Mouse (Mus musculus): ENCODE data around the gene Smim11. TPM values are rescaled to one million over a fixed set of nuclear protein-coding genes. Genes with fewer than 3 reads are reported as not detected.
A peak's percentile ranks its signal among the peaks of the same experiment; 100 is the strongest.

The Smim11 gene
- total and polyA plus RNA-seq, 2 experiments from 2014 or later, result 10.4 to 56.0 TPM

DNA sequence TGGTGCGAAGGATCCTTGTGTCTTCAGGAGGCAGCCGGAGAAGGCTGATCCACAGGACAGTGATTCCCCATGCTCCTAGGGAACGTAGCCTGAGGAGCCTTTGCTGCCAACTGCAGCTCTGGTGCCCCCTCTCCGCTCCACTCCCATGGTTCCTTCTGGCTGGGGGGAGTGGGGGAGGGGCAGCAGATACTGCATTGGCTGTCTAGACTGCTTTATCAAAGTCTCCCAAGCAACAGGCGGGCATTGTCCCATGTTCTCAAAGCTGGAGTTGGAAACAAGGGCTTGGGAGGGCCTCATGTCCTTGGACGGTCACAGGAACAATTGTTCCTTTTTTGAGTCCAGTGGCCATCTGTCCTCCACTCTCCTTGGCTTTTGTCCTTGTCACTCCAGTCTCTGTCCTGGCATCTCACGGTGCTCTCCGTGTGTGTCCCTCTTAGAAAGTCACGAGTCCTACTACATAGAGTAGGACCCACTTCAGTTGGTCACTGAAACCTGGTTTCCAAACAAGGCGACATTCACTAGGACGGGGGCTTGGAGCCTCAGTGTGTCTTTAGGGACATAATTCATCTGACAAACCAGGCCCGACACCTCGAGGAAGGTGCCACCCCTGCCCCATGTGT, 45.3 kb downstream of the Smim11 start:
- Histone ChIP-seq H3K9ac (replicated peaks; ENCODE audit: low read length) (no peak overlapping the region), H3K4me2 (ENCODE audit: low read depth, low read length) (no peak overlapping the region), H3K4me3 (ENCODE audit: low read length) (no peak overlapping the region), H3K36me3 (ENCODE audit: insufficient read depth, low read length) (no peaks in the 10 kb centered on the region), H3K9me3 (ENCODE audit: low read length) (no peaks in the 10 kb centered on the region), H3K4me1 (ENCODE audit: insufficient read depth, low read length) (no peaks in the 10 kb centered on the region; the same call in 1 of the 2 replicates), H3K27ac (no peak overlapping the region), H3K27me3 (ENCODE audit: insufficient read depth, low read length) (no peaks in the 10 kb centered on the region)
- DNase-seq (ENCODE audit: low spot score) (peak; percentile 72), ATAC-seq (peak; percentile 75)
- 35% methylated on average over 13 of the region's 13 CpGs for WGBS
- TF ChIP-seq CTCF (IDR thresholded peaks at IDR 0.05; ENCODE audit: low read depth), result no peak

DNA sequence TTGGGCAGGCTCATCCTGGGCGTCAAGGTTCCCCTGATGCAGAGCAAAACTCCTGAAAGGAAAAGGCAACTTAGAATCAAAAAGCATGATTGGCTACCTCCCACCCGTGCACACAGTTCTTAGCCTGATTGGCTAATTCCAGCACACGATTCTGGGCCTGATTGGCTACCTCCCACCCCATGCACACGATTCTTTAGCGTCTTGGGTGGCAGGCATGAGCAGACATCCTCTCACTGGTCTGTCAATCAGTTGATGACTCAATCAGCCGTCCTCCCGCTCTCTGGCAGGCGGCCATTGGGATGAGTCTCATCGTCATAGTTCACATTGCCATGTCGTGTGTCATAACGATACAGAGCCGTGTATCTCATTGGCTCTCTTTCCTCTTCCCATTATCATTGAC, 47.9 kb downstream of the Smim11 start:
- Histone ChIP-seq H3K27ac (no peak overlapping the region), H3K4me1 (ENCODE audit: insufficient read depth, low read length) (no peaks in the 10 kb centered on the region; the same call in 1 of the 2 replicates), H3K4me2 (ENCODE audit: low read depth, low read length) (0 out of 2 replicates have a peak overlapping the region, but pooled peaks have one; percentile 8), H3K4me3 (ENCODE audit: low read length) (no peak overlapping the region), H3K9me3 (ENCODE audit: low read length) (no peaks in the 10 kb centered on the region), H3K36me3 (ENCODE audit: insufficient read depth, low read length) (no peaks in the 10 kb centered on the region), H3K27me3 (ENCODE audit: insufficient read depth, low read length) (no peaks in the 10 kb centered on the region), H3K9ac (replicated peaks; ENCODE audit: low read length) (no peak overlapping the region)
- TF ChIP-seq CTCF (IDR thresholded peaks at IDR 0.05; ENCODE audit: low read depth), result no peak
- ATAC-seq, result peak; percentile 94
- 50% methylated on average over 12 of the region's 12 CpGs for WGBS
- peak; percentile 77 for DNase-seq (ENCODE audit: low spot score)

DNA sequence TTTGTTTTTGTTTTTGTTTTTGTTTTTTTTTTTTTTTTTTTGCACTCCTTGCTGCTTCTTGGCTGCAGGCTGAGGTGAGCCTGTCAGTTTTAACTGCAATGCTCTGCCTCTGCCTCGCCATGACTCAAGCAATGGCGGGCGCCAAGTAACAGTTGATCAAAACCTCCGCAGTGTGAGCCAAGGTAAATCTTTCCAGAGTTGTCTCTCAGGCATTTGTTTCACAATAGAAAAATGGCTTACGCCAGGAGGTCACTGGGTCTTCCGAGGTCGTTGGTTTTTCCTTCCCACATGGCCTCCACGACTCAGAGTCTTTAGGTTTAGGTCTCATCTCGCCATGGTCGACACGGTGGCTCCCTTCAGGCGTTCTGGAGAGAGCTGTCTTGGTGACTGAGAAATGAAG, 52.2 kb downstream of the Smim11 start:
- TF ChIP-seq CTCF (IDR thresholded peaks at IDR 0.05; ENCODE audit: low read depth), result no peak
- no peaks in the 10 kb centered on the region for H3K36me3 ChIP-seq (ENCODE audit: insufficient read depth, low read length)
- no peaks in the 10 kb centered on the region for H3K9me3 ChIP-seq (ENCODE audit: low read length)
- WGBS, result 85% methylated on average over 12 of the region's 12 CpGs
- H3K27ac ChIP-seq, result no peak overlapping the region
- no peak for DNase-seq (ENCODE audit: low spot score)
- no peak for ATAC-seq
- no peak overlapping the region for H3K4me3 ChIP-seq (ENCODE audit: low read length)
- H3K4me2 ChIP-seq (ENCODE audit: low read depth, low read length), result no peak overlapping the region
- H3K27me3 ChIP-seq (ENCODE audit: insufficient read depth, low read length), result no peaks in the 10 kb centered on the region
- no peaks in the 10 kb centered on the region; the same call in 1 of the 2 replicates for H3K4me1 ChIP-seq (ENCODE audit: insufficient read depth, low read length)
- H3K9ac ChIP-seq (replicated peaks; ENCODE audit: low read length), result no peak overlapping the region

DNA sequence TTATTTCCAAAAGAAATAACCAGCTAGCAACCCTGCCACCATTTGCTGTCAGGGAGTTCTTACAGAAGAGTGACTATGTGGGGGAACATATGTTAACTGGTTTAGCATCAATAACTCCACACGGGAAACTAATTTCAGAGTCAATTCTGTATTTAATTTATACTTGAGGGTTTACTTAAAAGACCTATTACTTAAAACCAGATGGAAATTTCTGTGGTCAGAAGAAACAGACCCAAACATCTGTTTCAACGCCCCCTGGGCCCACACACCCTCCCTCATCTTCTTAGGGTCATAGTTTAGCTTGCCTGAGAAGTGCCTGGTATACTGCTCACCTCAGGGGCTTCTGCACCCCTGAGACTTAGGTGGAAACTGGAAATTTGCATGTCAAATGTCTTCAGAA, 52.8 kb downstream of the Smim11 start:
- Histone ChIP-seq H3K27me3 (ENCODE audit: insufficient read depth, low read length) (no peaks in the 10 kb centered on the region), H3K4me2 (ENCODE audit: low read depth, low read length) (no peak overlapping the region), H3K4me1 (ENCODE audit: insufficient read depth, low read length) (no peaks in the 10 kb centered on the region; the same call in 1 of the 2 replicates), H3K9ac (replicated peaks; ENCODE audit: low read length) (no peak overlapping the region), H3K27ac (no peak overlapping the region), H3K36me3 (ENCODE audit: insufficient read depth, low read length) (no peaks in the 10 kb centered on the region), H3K9me3 (ENCODE audit: low read length) (no peaks in the 10 kb centered on the region), H3K4me3 (ENCODE audit: low read length) (no peak overlapping the region)
- no peak for ATAC-seq
- TF ChIP-seq CTCF (IDR thresholded peaks at IDR 0.05; ENCODE audit: low read depth), result no peak
- DNase-seq (ENCODE audit: low spot score), result no peak
- WGBS, result 73% methylated on average over 2 of the region's 2 CpGs

DNA sequence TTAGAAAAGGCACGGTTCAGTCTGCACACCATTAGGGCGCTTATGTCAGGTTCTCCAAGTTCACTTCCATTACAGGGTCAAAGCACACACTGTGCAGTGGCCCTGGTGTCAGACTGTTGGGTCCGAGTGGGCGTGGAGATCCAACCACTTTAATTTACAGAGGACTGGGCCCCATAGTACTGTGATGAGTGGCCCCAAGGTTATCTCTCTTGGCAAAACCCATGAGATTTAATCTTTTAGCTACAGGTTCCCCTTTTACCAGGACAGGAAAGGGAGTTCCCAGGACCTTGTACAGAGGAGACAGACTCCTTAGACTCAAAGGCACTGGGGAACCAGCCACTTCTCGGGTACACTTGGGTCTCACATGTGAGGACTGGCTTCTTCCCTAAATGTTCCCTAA, 54.3 kb downstream of the Smim11 start:
- Histone ChIP-seq H3K4me3 (ENCODE audit: low read length) (no peak overlapping the region), H3K4me1 (ENCODE audit: insufficient read depth, low read length) (no peaks in the 10 kb centered on the region), H3K27ac (no peak overlapping the region), H3K4me2 (ENCODE audit: low read depth, low read length) (no peak overlapping the region), H3K36me3 (ENCODE audit: insufficient read depth, low read length) (no peaks in the 10 kb centered on the region), H3K9me3 (ENCODE audit: low read length) (no peaks in the 10 kb centered on the region), H3K9ac (replicated peaks; ENCODE audit: low read length) (no peak overlapping the region), H3K27me3 (ENCODE audit: insufficient read depth, low read length) (no peaks in the 10 kb centered on the region)
- WGBS, result 82% methylated on average over 5 of the region's 5 CpGs
- no peak for DNase-seq (ENCODE audit: low spot score)
- no peak for TF ChIP-seq CTCF (IDR thresholded peaks at IDR 0.05; ENCODE audit: low read depth)
- no peak for ATAC-seq

DNA sequence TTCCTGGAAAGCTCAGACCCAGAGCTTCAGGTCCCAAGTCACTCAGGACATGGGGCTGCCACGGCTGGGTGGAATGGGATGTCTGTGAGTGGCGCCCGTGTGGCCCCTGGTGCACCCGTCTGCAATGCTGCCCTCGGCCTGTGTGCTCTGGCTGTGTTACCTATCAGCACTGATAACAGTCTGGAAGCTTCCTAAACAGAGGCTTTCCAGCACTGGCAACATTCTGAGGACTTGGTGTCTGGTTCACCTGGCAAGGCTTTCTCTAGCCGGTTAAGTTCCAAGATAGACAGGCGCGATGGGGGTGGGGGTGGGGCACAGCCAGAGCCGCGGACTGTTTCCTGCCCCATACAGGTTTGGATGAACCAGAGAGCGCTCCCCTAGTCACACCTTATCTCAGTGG, 54.9 kb downstream of the Smim11 start:
- no peak for ATAC-seq
- H3K36me3 ChIP-seq (ENCODE audit: insufficient read depth, low read length), result no peaks in the 10 kb centered on the region
- H3K4me3 ChIP-seq (ENCODE audit: low read length), result no peak overlapping the region
- H3K27ac ChIP-seq, result no peak overlapping the region
- no peak overlapping the region for H3K9ac ChIP-seq (replicated peaks; ENCODE audit: low read length)
- no peaks in the 10 kb centered on the region for H3K9me3 ChIP-seq (ENCODE audit: low read length)
- H3K4me1 ChIP-seq (ENCODE audit: insufficient read depth, low read length), result no peaks in the 10 kb centered on the region
- no peak for TF ChIP-seq CTCF (IDR thresholded peaks at IDR 0.05; ENCODE audit: low read depth)
- H3K4me2 ChIP-seq (ENCODE audit: low read depth, low read length), result no peak overlapping the region
- 77% methylated on average over 11 of the region's 11 CpGs for WGBS
- DNase-seq (ENCODE audit: low spot score), result no peak
- H3K27me3 ChIP-seq (ENCODE audit: insufficient read depth, low read length), result no peaks in the 10 kb centered on the region

DNA sequence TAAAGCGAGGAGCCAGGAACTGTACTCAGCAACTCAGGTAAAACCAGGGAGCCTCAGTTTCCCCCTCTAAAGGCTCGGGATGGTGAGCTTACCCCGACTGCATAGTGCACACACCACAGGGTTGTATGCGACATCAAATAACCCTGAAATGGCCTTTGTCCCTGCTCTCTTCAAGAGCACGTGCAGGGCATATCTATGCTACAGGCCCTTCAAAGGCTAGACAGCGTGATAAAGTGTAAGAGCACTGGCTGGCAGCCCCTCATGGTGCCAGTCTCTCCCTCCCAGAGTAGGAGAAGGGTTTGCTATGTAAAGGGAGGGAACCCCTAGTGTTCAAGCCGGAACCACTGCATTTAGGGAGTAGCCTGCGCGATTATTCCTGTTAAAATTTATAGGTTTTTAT, 55.9 kb downstream of the Smim11 start:
- Histone ChIP-seq H3K36me3 (ENCODE audit: insufficient read depth, low read length) (no peaks in the 10 kb centered on the region), H3K27me3 (ENCODE audit: insufficient read depth, low read length) (no peaks in the 10 kb centered on the region), H3K9me3 (ENCODE audit: low read length) (no peaks in the 10 kb centered on the region), H3K4me2 (ENCODE audit: low read depth, low read length) (no peak overlapping the region), H3K4me1 (ENCODE audit: insufficient read depth, low read length) (no peaks in the 10 kb centered on the region), H3K4me3 (ENCODE audit: low read length) (no peak overlapping the region), H3K9ac (replicated peaks; ENCODE audit: low read length) (no peak overlapping the region), H3K27ac (no peak overlapping the region)
- no peak for ATAC-seq
- TF ChIP-seq CTCF (IDR thresholded peaks at IDR 0.05; ENCODE audit: low read depth), result 0 out of 2 replicates have a peak, but pooled peaks have one; percentile 5
- WGBS, result 56% methylated on average over 9 of the region's 9 CpGs
- DNase-seq (ENCODE audit: low spot score), result no peak

All from hindbrain, postnatal 0 days (tissue).